Mouse (Mus musculus) lung, postnatal 0 days (tissue): Measurements from ENCODE around the gene Gm21188.
"Not testable (repeated sequence)": the region's sequence is repeated elsewhere in the genome, so short reads cannot be mapped to it uniquely, and the experiment has no call there.

Experiments used
- CTCF ChIP-seq: IDR thresholded peaks from 2 replicates; pipeline ENCODE4 v1.5.1; 2016; ENCODE audit warnings: antibody characterized with exemption, mild to moderate bottlenecking
- EP300 ChIP-seq: IDR thresholded peaks from 2 replicates; pipeline ENCODE4 v1.6.1; 2016; ENCODE audit warnings: antibody characterized with exemption, mild to moderate bottlenecking, control low read depth

DNA sequence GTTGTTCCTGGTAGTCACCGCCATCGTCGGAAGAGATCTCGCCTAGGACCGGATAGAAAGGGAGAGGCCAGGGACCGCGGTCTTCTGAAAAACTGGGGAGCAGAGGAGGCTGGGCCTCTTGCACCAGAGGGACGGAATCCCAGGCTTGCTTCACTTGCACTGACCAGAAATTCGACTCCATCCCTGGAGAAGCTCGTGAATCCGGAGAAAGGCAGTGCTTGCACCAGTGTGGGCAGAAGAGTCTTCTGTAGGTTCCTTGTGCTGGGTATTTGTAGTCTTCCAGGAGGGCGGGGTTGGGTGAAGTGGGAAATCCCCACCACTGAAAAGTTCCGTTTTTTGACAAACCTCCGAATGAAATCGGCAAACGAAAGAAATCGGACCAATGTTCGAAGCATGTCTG lies 16.8 kb downstream of the Gm21188 start:
- not testable (repeated sequence) for TF ChIP-seq CTCF, EP300
